Mouse (Mus musculus) C2C12 (cell line): ENCODE results near the gene Gcc2. TPM values are rescaled to one million over a fixed set of nuclear protein-coding genes. Genes with fewer than 3 reads are reported as not detected.
"Not testable (repeated sequence)": the region's sequence is repeated elsewhere in the genome, so short reads cannot be mapped to it uniquely, and the experiment has no call there.

Source experiments
- H3K27me3 ChIP-seq: one replicate; pipeline ENCODE4 v1.6.1; 2011; ENCODE audit not compliant: control insufficient read depth, insufficient read depth, insufficient read length
- H3K36me3 ChIP-seq: one replicate; pipeline ENCODE4 v1.6.1; 2011; ENCODE audit not compliant: control insufficient read depth, insufficient read depth
- H3K4me3 ChIP-seq: one replicate; pipeline ENCODE4 v1.5.1; 2011; ENCODE audit warnings: mild to moderate bottlenecking, control low read depth; ENCODE audit not compliant: poor library complexity, insufficient read depth, severe bottlenecking
- H3K79me2 ChIP-seq: one replicate; pipeline ENCODE4 v1.6.1; 2011; ENCODE audit not compliant: control insufficient read depth, insufficient read depth
- H3K79me3 ChIP-seq: one replicate; pipeline ENCODE4 v1.6.1; 2011; ENCODE audit warnings: low read depth, control low read depth
- H3ac ChIP-seq: one replicate; pipeline ENCODE3; 2011; ENCODE audit warnings: low read depth; ENCODE audit not compliant: control insufficient read depth, insufficient read length
- CEBPB ChIP-seq: IDR thresholded peaks from one replicate; pipeline ENCODE4 v1.6.1; 2011; ENCODE audit warnings: low read depth, mild to moderate bottlenecking, control low read depth, moderate library complexity
- CTCF ChIP-seq: IDR thresholded peaks from one replicate; pipeline ENCODE4 v1.5.1; 2011; ENCODE audit not compliant: control insufficient read depth, insufficient read depth, insufficient read length
- FOSL1 ChIP-seq: IDR thresholded peaks from one replicate; pipeline ENCODE4 v1.8.0; 2011; ENCODE audit warnings: mild to moderate bottlenecking, low read length; ENCODE audit not compliant: poor library complexity, insufficient read depth, severe bottlenecking
- MAX ChIP-seq: IDR thresholded peaks from one replicate; pipeline ENCODE4 v1.6.1; 2011; ENCODE audit warnings: mild to moderate bottlenecking, control low read depth
- MYOD1 ChIP-seq: IDR thresholded peaks from one replicate; pipeline ENCODE4 v1.6.1; 2011; ENCODE audit warnings: low read depth; ENCODE audit not compliant: control insufficient read depth, insufficient read length
- MYOG ChIP-seq: IDR thresholded peaks from one replicate; pipeline ENCODE4 v1.6.1; 2011; ENCODE audit not compliant: control insufficient read depth, insufficient read length; ENCODE audit errors: extremely low read depth
- USF1 ChIP-seq: IDR thresholded peaks from one replicate; pipeline ENCODE4 v1.6.1; 2011; ENCODE audit warnings: low read depth, mild to moderate bottlenecking, control low read depth, moderate library complexity
- polyA plus RNA-seq: library from polyadenylated mRNA; unstranded; fragments of >200 nt; fragmentation: generic; extraction: Trizol; gene quantifications from one replicate; pipeline ENCODE4 v1.2.1, GENCODE M21; 2012; ENCODE audit warnings: missing spikeins

Gcc2 gene
- polyA plus RNA-seq, 1 experiment: 4.1 TPM

GRCm38 (mm10) chr10:58220726-58221125, 34.6 kb upstream of the Gcc2 start:
- no peaks in the 10 kb centered on the region for H3K79me2 ChIP-seq
- no peak overlapping the region for H3ac ChIP-seq
- no peaks in the 10 kb centered on the region for H3K36me3 ChIP-seq
- TF ChIP-seq USF1: no peak
- TF ChIP-seq FOSL1: no peak
- TF ChIP-seq CTCF: no peak
- no peak for TF ChIP-seq CEBPB
- no peak for TF ChIP-seq MYOG
- TF ChIP-seq MAX: no peak
- no peak for TF ChIP-seq MYOD1
- H3K4me3 ChIP-seq: no peak overlapping the region
- no peaks in the 10 kb centered on the region for H3K27me3 ChIP-seq
- H3K79me3 ChIP-seq: no peaks in the 10 kb centered on the region

GRCm38 (mm10) chr10:58221571-58221970, 33.7 kb upstream of the Gcc2 start:
- H3K79me2 ChIP-seq, H3ac ChIP-seq, H3K4me3 ChIP-seq, H3K79me3 ChIP-seq, H3K27me3 ChIP-seq, H3K36me3 ChIP-seq: not testable (repeated sequence)

- not testable (repeated sequence) for H3K27me3 ChIP-seq, H3K36me3 ChIP-seq, H3K4me3 ChIP-seq, H3ac ChIP-seq, H3K79me2 ChIP-seq, H3K79me3 ChIP-seq
Observed at GRCm38 (mm10) chr10:58223161-58223560, 32.1 kb upstream of the Gcc2 start.

- H3K27me3 ChIP-seq, H3K36me3 ChIP-seq, H3K79me3 ChIP-seq, H3K4me3 ChIP-seq, H3ac ChIP-seq, H3K79me2 ChIP-seq: not testable (repeated sequence)
Observed at GRCm38 (mm10) chr10:58223972-58224805, 31.1 kb upstream of the Gcc2 start.

- not testable (repeated sequence) for H3K27me3 ChIP-seq, H3ac ChIP-seq, H3K36me3 ChIP-seq, H3K4me3 ChIP-seq, H3K79me2 ChIP-seq, H3K79me3 ChIP-seq
Observed at GRCm38 (mm10) chr10:58224827-58225785, 30.2 kb upstream of the Gcc2 start, which contains the start of gene AW822073. TSS of gene AW822073 (minus strand) at chr10:58224930.

GRCm38 (mm10) chr10:58226357-58226756, 28.9 kb upstream of the Gcc2 start:
- not testable (repeated sequence) for H3ac ChIP-seq, H3K4me3 ChIP-seq, H3K79me3 ChIP-seq, H3K27me3 ChIP-seq, H3K79me2 ChIP-seq, H3K36me3 ChIP-seq

- H3K27me3 ChIP-seq, H3ac ChIP-seq, H3K79me3 ChIP-seq, H3K36me3 ChIP-seq, H3K79me2 ChIP-seq, H3K4me3 ChIP-seq: not testable (repeated sequence)
Observed at GRCm38 (mm10) chr10:58227798-58228197, 27.5 kb upstream of the Gcc2 start.

GRCm38 (mm10) chr10:58230021-58230420, 25.3 kb upstream of the Gcc2 start:
- H3K79me3 ChIP-seq, H3K79me2 ChIP-seq, H3ac ChIP-seq, H3K27me3 ChIP-seq, H3K4me3 ChIP-seq, H3K36me3 ChIP-seq: not testable (repeated sequence)

GRCm38 (mm10) chr10:58231088-58231487, 24.2 kb upstream of the Gcc2 start:
- H3K79me3 ChIP-seq, H3K27me3 ChIP-seq: not testable (repeated sequence)

More at GRCm38 (mm10) chr10:58231088-58231487, 24.2 kb upstream of the Gcc2 start:
- H3K79me2 ChIP-seq, H3K36me3 ChIP-seq, H3ac ChIP-seq, H3K4me3 ChIP-seq: not testable (repeated sequence)
